ENCODE assay signal across 8 mouse cellular contexts in genomic region chr9:107581584-107581983, GRCm38 (mm10). TPM values are rescaled to one million over a fixed set of nuclear protein-coding genes. Genes with fewer than 3 reads are reported as not detected.
A peak's percentile ranks its signal among the peaks of the same experiment; 100 is the strongest.
DNase-seq lines count a peak whose midpoint lies in the region; ATAC-seq and TF ChIP-seq lines count a peak whose summit lies in the region.

No protein-coding gene starts in this region.

- H3K79me2 ChIP-seq in macrophage (ENCODE audit: inconsistent target): peaks cover 29% of the 10 kb centered on the region

- H3K9ac ChIP-seq in heart, embryonic 15.5 days: peak overlapping the region; percentile 65

- TF ChIP-seq CTCF in G1E (IDR thresholded peaks at IDR 0.05; ENCODE audit: low read depth, low read length): no peak

- H3K9me3 ChIP-seq in heart, embryonic 15.5 days (replicated peaks): no peaks in the 10 kb centered on the region
- no peaks in the 10 kb centered on the region for H3K9me3 ChIP-seq in G1E (replicated peaks)
- H3K9me3 ChIP-seq in hindbrain, embryonic 10.5 days: no peaks in the 10 kb centered on the region

- H3K27ac ChIP-seq in heart, embryonic 15.5 days: peak overlapping the region; percentile 93; the same call in 1 of the 2 replicates
- peak overlapping the region; percentile 93 for H3K27ac ChIP-seq in hindbrain, embryonic 10.5 days
- H3K27ac ChIP-seq in macrophage: peak overlapping the region; percentile 95

- H3K4me1 ChIP-seq in heart, embryonic 15.5 days (replicated peaks): peaks cover 45% of the 10 kb centered on the region
- H3K4me1 ChIP-seq in G1E (ENCODE audit: insufficient read depth, low read depth, low read length): peaks cover 92% of the 10 kb centered on the region
- peaks cover 67% of the 10 kb centered on the region for H3K4me1 ChIP-seq in hindbrain, embryonic 10.5 days (replicated peaks)

- peaks cover 10% of the 10 kb centered on the region for H3K36me3 ChIP-seq in heart, embryonic 15.5 days
- H3K36me3 ChIP-seq in G1E (replicated peaks): peaks cover 57% of the 10 kb centered on the region
- H3K36me3 ChIP-seq in hindbrain, embryonic 10.5 days: peaks cover 19% of the 10 kb centered on the region
- H3K36me3 ChIP-seq in macrophage (ENCODE audit: inconsistent target): no peaks in the 10 kb centered on the region

- no peak for DNase-seq in heart, adult 11 months
- no peak for DNase-seq in G1E (ENCODE audit: low spot score)
- DNase-seq in hindbrain, embryonic 10.5 days (ENCODE audit: low spot score): no peak
- no peak for DNase-seq in adrenal gland, postnatal 10 days
- no peak for DNase-seq in thymus, postnatal 14 days
- DNase-seq in spleen, postnatal 10 days (ENCODE audit: low spot score in 2 of 2): no peak

- peak overlapping the region; percentile 89 for H3K4me2 ChIP-seq in heart, embryonic 15.5 days

- peak overlapping the region; percentile 62 for H3K4me3 ChIP-seq in heart, embryonic 15.5 days
- H3K4me3 ChIP-seq in G1E (ENCODE audit: low read depth, low read length) (peak overlapping the region; percentile 83), macrophage (ENCODE audit: inconsistent target) (peak overlapping the region; percentile 83)
- H3K4me3 ChIP-seq in hindbrain, embryonic 10.5 days: peak overlapping the region; percentile 70

- 68% methylated on average over 4 of the region's 4 CpGs for WGBS in heart, embryonic 15.5 days
- WGBS in hindbrain, embryonic 10.5 days: 76% methylated on average over 4 of the region's 4 CpGs
- WGBS in macrophage (ENCODE audit: missing documents): 40% methylated on average over 4 of the region's 4 CpGs

- no peak for ATAC-seq in heart, embryonic 15.5 days (replicated peaks; ENCODE audit: insufficient number of reproducible peaks, insufficient read depth, low FRiP score, low read depth)
- ATAC-seq in G1E (ENCODE audit: extremely low read depth, insufficient number of reproducible peaks, low FRiP score, poor library complexity, severe bottlenecking): no peak

- no peaks in the 10 kb centered on the region for H3K27me3 ChIP-seq in heart, embryonic 15.5 days
- no peaks in the 10 kb centered on the region for H3K27me3 ChIP-seq in G1E (ENCODE audit: insufficient read depth, low read length)
- H3K27me3 ChIP-seq in hindbrain, embryonic 10.5 days (ENCODE audit: insufficient read depth, poor library complexity, severe bottlenecking): no peaks in the 10 kb centered on the region

RNA-seq across cellular contexts. Expression of gene Hyal3, which starts 1.0 kb away (rescaled TPM):
- polyA plus RNA-seq in heart, embryonic 15.5 days (2015; fragmentation: Nextera tagmentation; extraction: Ambion mirVana): 0.68 and 0.82 TPM in 2 replicates
- 4.6 and 7.7 TPM in 2 replicates for total RNA-seq in G1E (2014; fragmentation: Nextera tagmentation)
- 1.1 and 1.4 TPM in 2 replicates for total RNA-seq in G1E (2017)
- polyA plus RNA-seq in G1E (2012): 0.29 and 0.53 TPM in 2 replicates
- polyA plus RNA-seq in hindbrain, embryonic 10.5 days (2016; fragmentation: Nextera tagmentation; extraction: Ambion mirVana): 0.41 and 0.77 TPM in 2 replicates
- total RNA-seq in macrophage (2018; cell fraction: chromatin; rRNA removed): 1 to 10 TPM in 19 of 26 experiments, under 1 TPM in 5, not detected in 2; 0.54 to 4.1 (median 1.3) TPM
- under 1 TPM; 0.11 to 0.51 (median 0.28) TPM for total RNA-seq in macrophage (2018; cell fraction: cytosol; rRNA removed)
- 1 to 10 TPM in 12 of 26 experiments, under 1 TPM in 11, not detected in 3; 0.40 to 3.3 (median 1.1) TPM for total RNA-seq in macrophage (2018; cell fraction: nucleus; rRNA removed)
- 0.38 to 0.51 TPM (median 0.43 TPM) in 3 replicates for polyA plus RNA-seq in macrophage (2018)
- total RNA-seq in adrenal gland, postnatal 10 days (2021): 1 to 10 TPM; 1.0 to 1.2 TPM

RNA-seq across cellular contexts. Expression of gene Naa80, which starts 2.9 kb away (rescaled TPM):
- polyA plus RNA-seq in heart, embryonic 15.5 days (2015; fragmentation: Nextera tagmentation; extraction: Ambion mirVana): 13.4 and 17.2 TPM in 2 replicates
- total RNA-seq in G1E (2014; fragmentation: Nextera tagmentation): 17.1 and 17.4 TPM in 2 replicates
- 13.1 and 14.6 TPM in 2 replicates for total RNA-seq in G1E (2017)
- polyA plus RNA-seq in G1E (2012): 53.5 and 53.8 TPM in 2 replicates
- 19.2 and 20.8 TPM in 2 replicates for polyA plus RNA-seq in hindbrain, embryonic 10.5 days (2016; fragmentation: Nextera tagmentation; extraction: Ambion mirVana)
- 10 to 100 TPM in 25 of 26 experiments, 1 to 10 TPM in 1; 9.2 to 46.3 (median 20.9) TPM for total RNA-seq in macrophage (2018; cell fraction: chromatin; rRNA removed)
- total RNA-seq in macrophage (2018; cell fraction: cytosol; rRNA removed): 10 to 100 TPM; 17.3 to 37.1 (median 24.8) TPM
- total RNA-seq in macrophage (2018; cell fraction: nucleus; rRNA removed): 10 to 100 TPM; 10.5 to 68.2 (median 44.0) TPM
- 25.1 to 39.9 TPM (median 29.7 TPM) in 3 replicates for polyA plus RNA-seq in macrophage (2018)
- total RNA-seq in adrenal gland, postnatal 10 days (2021): 10 to 100 TPM; 17.7 to 20.6 TPM

RNA-seq across cellular contexts. Expression of gene Hyal1, which starts 4.9 kb away (rescaled TPM):
- polyA plus RNA-seq in heart, embryonic 15.5 days (2015; fragmentation: Nextera tagmentation; extraction: Ambion mirVana): 8.3 and 9.1 TPM in 2 replicates
- 6.6 and 7.3 TPM in 2 replicates for total RNA-seq in G1E (2014; fragmentation: Nextera tagmentation)
- 1.9 and 2.3 TPM in 2 replicates for total RNA-seq in G1E (2017)
- 1.4 and 2.2 TPM in 2 replicates for polyA plus RNA-seq in G1E (2012)
- 6.6 and 8.4 TPM in 2 replicates for polyA plus RNA-seq in hindbrain, embryonic 10.5 days (2016; fragmentation: Nextera tagmentation; extraction: Ambion mirVana)
- total RNA-seq in macrophage (2018; cell fraction: chromatin; rRNA removed): 100 to 1,000 TPM in 2 of 26 experiments, 10 to 100 TPM in 24; 10.9 to 111 (median 45.2) TPM
- total RNA-seq in macrophage (2018; cell fraction: cytosol; rRNA removed): 10 to 100 TPM in 25 of 26 experiments, 1 to 10 TPM in 1; 9.0 to 31.1 (median 17.0) TPM
- total RNA-seq in macrophage (2018; cell fraction: nucleus; rRNA removed): 100 to 1,000 TPM in 1 of 26 experiments, 10 to 100 TPM in 25; 14.5 to 102 (median 49.8) TPM
- polyA plus RNA-seq in macrophage (2018): 20.3 to 38.2 TPM (median 30.4 TPM) in 3 replicates
- total RNA-seq in adrenal gland, postnatal 10 days (2021): 1 to 10 TPM; 8.9 to 9.3 TPM

RNA-seq across cellular contexts. Expression of gene Ifrd2, which starts 5.9 kb away (rescaled TPM):
- 31.7 and 45.7 TPM in 2 replicates for polyA plus RNA-seq in heart, embryonic 15.5 days (2015; fragmentation: Nextera tagmentation; extraction: Ambion mirVana)
- total RNA-seq in G1E (2014; fragmentation: Nextera tagmentation) (178 and 183 TPM in 2 replicates), G1E (2017) (76.0 and 76.7 TPM in 2 replicates)
- polyA plus RNA-seq in G1E (2012) (153 and 156 TPM in 2 replicates), macrophage (2018) (4.4 to 25.0 TPM (median 10.0 TPM) in 3 replicates)
- 41.1 and 54.1 TPM in 2 replicates for polyA plus RNA-seq in hindbrain, embryonic 10.5 days (2016; fragmentation: Nextera tagmentation; extraction: Ambion mirVana)
- total RNA-seq in macrophage (2018; cell fraction: chromatin; rRNA removed): 10 to 100 TPM in 7 of 26 experiments, 1 to 10 TPM in 19; 2.6 to 17.1 (median 7.9) TPM
- total RNA-seq in macrophage (2018; cell fraction: cytosol; rRNA removed): 10 to 100 TPM in 1 of 26 experiments, 1 to 10 TPM in 25; 3.3 to 10.4 (median 6.3) TPM
- 10 to 100 TPM in 6 of 26 experiments, 1 to 10 TPM in 20; 2.1 to 27.4 (median 5.2) TPM for total RNA-seq in macrophage (2018; cell fraction: nucleus; rRNA removed)
- total RNA-seq in adrenal gland, postnatal 10 days (2021): 10 to 100 TPM; 37.4 to 40.9 TPM

RNA-seq across cellular contexts. Expression of gene Hyal2, which starts 13.8 kb away (rescaled TPM):
- 72.2 and 89.3 TPM in 2 replicates for polyA plus RNA-seq in heart, embryonic 15.5 days (2015; fragmentation: Nextera tagmentation; extraction: Ambion mirVana)
- total RNA-seq in G1E (2014; fragmentation: Nextera tagmentation) (11.7 and 16.8 TPM in 2 replicates), G1E (2017) (4.2 and 5.5 TPM in 2 replicates)
- polyA plus RNA-seq in G1E (2012) (28.9 and 33.9 TPM in 2 replicates), macrophage (2018) (17.0 to 33.6 TPM (median 19.7 TPM) in 3 replicates)
- polyA plus RNA-seq in hindbrain, embryonic 10.5 days (2016; fragmentation: Nextera tagmentation; extraction: Ambion mirVana): 134 and 135 TPM in 2 replicates
- total RNA-seq in macrophage (2018; cell fraction: chromatin; rRNA removed): 10 to 100 TPM in 1 of 26 experiments, 1 to 10 TPM in 23, under 1 TPM in 2; 0.61 to 16.6 (median 5.8) TPM
- total RNA-seq in macrophage (2018; cell fraction: cytosol; rRNA removed): 10 to 100 TPM in 25 of 26 experiments, 1 to 10 TPM in 1; 9.5 to 27.1 (median 17.0) TPM
- 10 to 100 TPM in 12 of 26 experiments, 1 to 10 TPM in 14; 3.7 to 23.0 (median 9.7) TPM for total RNA-seq in macrophage (2018; cell fraction: nucleus; rRNA removed)
- 10 to 100 TPM; 40.2 to 47.6 TPM for total RNA-seq in adrenal gland, postnatal 10 days (2021)
